Mouse (Mus musculus) skeletal muscle tissue, postnatal 0 days (tissue): Measurements from ENCODE around the gene Trim43a. TPM values are rescaled to one million over a fixed set of nuclear protein-coding genes. Genes with fewer than 3 reads are reported as not detected.

Experiments used
- polyA plus RNA-seq: library from polyadenylated mRNA; unstranded; fragments of >200 nt; fragmentation: Nextera tagmentation; extraction: Ambion mirVana; gene quantifications from 2 replicates; pipeline ENCODE4 v1.2.1, GENCODE M21; 2015

Trim43a gene
- 0.06 and 0.27 TPM in 2 replicates for polyA plus RNA-seq

GRCm38 (mm10) chr9:88580591-88580990 lies at the start of gene Trim43a:
TSS of gene Trim43a (plus strand) at chr9:88580891.

GRCm38 (mm10) chr9:88547851-88548613 lies 32.7 kb upstream of the Trim43a start, which contains the start of gene Zfp949:
TSS of gene Zfp949 (plus strand) at chr9:88548020.

Other genes starting within 250 kb of the Trim43a start
- 17.3 and 18.1 TPM in 2 replicates for gene Snx14, start 141.9 kb upstream of the Trim43a start, polyA plus RNA-seq
- 0.15 and 0.31 TPM in 2 replicates for gene Gm20537, start 124.3 kb upstream of the Trim43a start, polyA plus RNA-seq
- gene Syncrip, start 98.3 kb upstream of the Trim43a start, polyA plus RNA-seq: 43.1 and 53.7 TPM in 2 replicates
- gene Zfp949, start 32.9 kb upstream of the Trim43a start, polyA plus RNA-seq: 5.7 and 6.6 TPM in 2 replicates
- 18.2 and 24.2 TPM in 2 replicates for gene Mthfsl, start 139.4 kb downstream of the Trim43a start, polyA plus RNA-seq
- 0.49 and 0.74 TPM in 2 replicates for gene Bcl2a1d, start 151.0 kb downstream of the Trim43a start, polyA plus RNA-seq